Comparison of ENCODE assay signal across 19 mouse cellular contexts in genomic region chr10:94299301-94299700, GRCm38 (mm10). TPM values are rescaled to one million over a fixed set of nuclear protein-coding genes. Genes with fewer than 3 reads are reported as not detected.
"Had no signal": no experiment of that assay in that cellular context is flagged by ENCODE, and none has a peak within 500 bp of the region (broad histone marks: within the 10 kb centered on the region; RNA-seq: fewer than 3 reads in every experiment).

No protein-coding gene starts in this region.

- H3K27me3 ChIP-seq: midbrain, embryonic 13.5 days; stomach, embryonic 15.5 days had no signal

- H3K9ac ChIP-seq: liver, embryonic 15.5 days; midbrain, embryonic 13.5 days; stomach, embryonic 15.5 days had no signal

- H3K9me3 ChIP-seq: limb, embryonic 10.5 days; liver, embryonic 15.5 days; midbrain, embryonic 13.5 days; stomach, embryonic 15.5 days had no signal

- DNase-seq: lung, adult 2 months; lung, postnatal 36 days; right cerebral cortex, postnatal 14 days; thymus, postnatal 36 days had no signal

- H3K4me1 ChIP-seq: liver, embryonic 15.5 days; stomach, embryonic 15.5 days had no signal

- H3K27ac ChIP-seq: kidney, postnatal 0 days; layer of hippocampus, adult 2 months; limb, embryonic 10.5 days; liver, embryonic 15.5 days; midbrain, embryonic 13.5 days; stomach, embryonic 15.5 days had no signal

- H3K4me2 ChIP-seq: liver, embryonic 11.5 days; liver, embryonic 15.5 days; midbrain, embryonic 13.5 days; stomach, embryonic 15.5 days had no signal

- H3K36me3 ChIP-seq: limb, embryonic 10.5 days; liver, embryonic 15.5 days; midbrain, embryonic 13.5 days; stomach, embryonic 15.5 days had no signal

- H3K4me3 ChIP-seq: layer of hippocampus, adult 2 months; limb, embryonic 10.5 days; liver, embryonic 15.5 days; midbrain, embryonic 13.5 days; stomach, embryonic 15.5 days had no signal

RNA-seq across cellular contexts. Expression of gene Gm4792, which starts 0.8 kb away (rescaled TPM):
- total RNA-seq: layer of hippocampus, adult 2 months; layer of hippocampus, postnatal 10 days; megakaryocyte progenitor cell, adult 5-6 weeks; midbrain, postnatal 0 days had no signal
- polyA plus RNA-seq: kidney, postnatal 0 days; limb, embryonic 10.5 days; limb, embryonic 14.5 days; liver, embryonic 11.5 days; liver, embryonic 15.5 days; lung, adult 2 months; lung, postnatal 0 days; spleen, adult 2 months; stomach, embryonic 15.5 days; testis, adult 2 months; thymus, postnatal 0 days had no signal
